Mouse (Mus musculus) embryonic facial prominence, embryonic 10.5 days (tissue): Measurements from ENCODE around the gene Col6a5. TPM values are rescaled to one million over a fixed set of nuclear protein-coding genes. Genes with fewer than 3 reads are reported as not detected.

Experiments used
- DNase-seq: peaks from one replicate; pipeline ENCODE4 v3.0.0-alpha.2; 2017; ENCODE audit warnings: low spot score
- H3K27ac ChIP-seq: fragments of 300-500 bp; sonication (generic); replicated peaks from 2 replicates; pipeline ENCODE4 v1.5.1; 2016; ENCODE audit warnings: mild to moderate bottlenecking
- H3K27me3 ChIP-seq: fragments of 300-500 bp; sonication (generic); replicated peaks from 2 replicates; pipeline ENCODE4 v1.6.1; 2016; ENCODE audit warnings: low read depth, mild to moderate bottlenecking; ENCODE audit not compliant: poor library complexity, severe bottlenecking
- H3K36me3 ChIP-seq: fragments of 300-500 bp; sonication (generic); replicated peaks from 2 replicates; pipeline ENCODE4 v1.6.1; 2016; ENCODE audit warnings: mild to moderate bottlenecking, moderate library complexity
- H3K4me1 ChIP-seq: fragments of 300-500 bp; sonication (generic); 2 replicates; pipeline ENCODE4 v1.6.1; 2016
- H3K4me3 ChIP-seq: fragments of 300-500 bp; sonication (generic); 2 replicates; pipeline ENCODE4 v1.5.1; 2016; ENCODE audit warnings: mild to moderate bottlenecking, moderate library complexity
- H3K9me3 ChIP-seq: fragments of 300-500 bp; sonication (generic); 2 replicates; pipeline ENCODE4 v1.6.1; 2016; ENCODE audit warnings: mild to moderate bottlenecking
- WGBS: fragments of 180-500 bp; shearing (Covaris S2); methylation state at CpG from one replicate; pipeline ENCODE4 v1.1.7; 2016; 5-methylcytosine and 5-hydroxymethylcytosine counted together
- polyA plus RNA-seq: library from polyadenylated mRNA; unstranded; fragments of >200 nt; fragmentation: Nextera tagmentation; extraction: Ambion mirVana; gene quantifications from 2 replicates; pipeline ENCODE4 v1.2.1, GENCODE M21; 2016

Gene Col6a5
- polyA plus RNA-seq, 1 experiment from 2014 or later: not detected

GRCm38 (mm10) chr9:105887521-105887920 lies 72.9 kb downstream of the Col6a5 start:
- H3K27me3 ChIP-seq: no peaks in the 10 kb centered on the region
- WGBS: 45% methylated on average over 2 of the region's 2 CpGs
- H3K4me3 ChIP-seq: no peak overlapping the region
- no peak for DNase-seq
- H3K9me3 ChIP-seq: no peaks in the 10 kb centered on the region
- no peaks in the 10 kb centered on the region for H3K4me1 ChIP-seq
- no peaks in the 10 kb centered on the region for H3K36me3 ChIP-seq
- no peak overlapping the region for H3K27ac ChIP-seq

GRCm38 (mm10) chr9:105884656-105885430 lies 75.6 kb downstream of the Col6a5 start:
- H3K9me3 ChIP-seq: no peaks in the 10 kb centered on the region
- no peaks in the 10 kb centered on the region for H3K27me3 ChIP-seq
- no peak overlapping the region for H3K4me3 ChIP-seq
- no peaks in the 10 kb centered on the region for H3K4me1 ChIP-seq
- no peak for DNase-seq
- WGBS: 86% methylated on average over 17 of the region's 17 CpGs
- no peaks in the 10 kb centered on the region for H3K36me3 ChIP-seq
- no peak overlapping the region for H3K27ac ChIP-seq

GRCm38 (mm10) chr9:105880743-105881142 lies 79.7 kb downstream of the Col6a5 start:
- Histone ChIP-seq H3K27me3 (no peaks in the 10 kb centered on the region), H3K4me3 (no peak overlapping the region), H3K4me1 (no peaks in the 10 kb centered on the region), H3K9me3 (no peaks in the 10 kb centered on the region), H3K36me3 (no peaks in the 10 kb centered on the region), H3K27ac (no peak overlapping the region)
- WGBS: 88% methylated on average over 4 of the region's 4 CpGs
- no peak for DNase-seq

DNA sequence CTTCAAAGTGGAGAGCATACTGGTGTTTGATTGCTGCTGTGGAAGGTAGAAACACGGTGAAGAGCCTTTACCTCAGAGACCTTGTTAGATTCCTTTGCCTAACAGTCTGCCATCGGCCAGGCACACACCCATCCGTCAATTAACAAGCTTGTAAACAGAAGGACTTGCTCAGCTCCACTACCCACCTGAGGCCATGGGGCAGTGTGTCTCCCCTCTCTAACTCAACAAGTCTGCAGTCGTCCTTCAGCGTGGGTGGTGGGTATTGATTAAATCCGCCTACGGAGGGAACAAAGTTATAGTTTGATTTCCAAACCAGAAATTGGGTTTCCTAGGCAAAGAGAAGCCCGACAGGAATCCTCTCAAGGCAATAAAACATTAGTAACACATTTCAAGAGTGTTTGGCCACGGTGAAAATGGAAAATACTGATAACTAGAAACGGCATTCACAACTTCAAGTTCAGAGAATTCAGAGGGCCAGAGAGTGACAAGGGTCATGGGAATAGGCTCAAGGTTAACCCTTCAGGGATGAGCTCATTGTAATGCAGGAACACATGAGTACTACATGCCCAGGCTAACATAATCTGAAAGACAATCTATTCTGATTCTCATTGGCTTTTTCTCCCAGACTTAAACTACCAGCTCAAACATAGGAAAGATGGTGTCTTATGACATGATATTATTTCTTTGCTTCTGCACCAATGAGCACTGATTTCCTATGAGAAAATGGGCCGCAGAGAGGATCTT lies 81.9 kb downstream of the Col6a5 start:
- no peaks in the 10 kb centered on the region for H3K9me3 ChIP-seq
- H3K36me3 ChIP-seq: no peaks in the 10 kb centered on the region
- no peaks in the 10 kb centered on the region for H3K4me1 ChIP-seq
- no peaks in the 10 kb centered on the region for H3K27me3 ChIP-seq
- no peak overlapping the region for H3K27ac ChIP-seq
- no peak overlapping the region for H3K4me3 ChIP-seq
- DNase-seq: no peak
- 76% methylated on average over 11 of the region's 11 CpGs for WGBS

DNA sequence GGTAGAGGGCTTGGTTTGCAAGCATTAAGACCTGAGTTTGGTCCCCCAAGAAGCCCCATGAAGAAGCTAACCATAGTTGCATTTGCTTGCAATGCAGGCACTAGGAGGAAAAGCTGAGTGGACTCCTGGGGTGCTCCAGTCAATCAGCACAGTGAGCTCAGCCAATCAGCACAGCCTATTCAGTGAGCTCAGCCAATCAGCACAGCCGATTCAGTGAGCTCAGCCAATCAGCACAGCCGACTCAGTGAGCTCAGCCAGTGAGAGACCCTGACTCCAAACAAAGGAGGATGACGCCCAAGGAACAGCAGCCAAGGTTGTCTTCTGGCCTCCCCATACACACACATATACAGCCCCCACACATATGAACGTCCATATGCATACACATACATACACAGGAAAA lies 84.3 kb downstream of the Col6a5 start:
- Histone ChIP-seq H3K36me3 (no peaks in the 10 kb centered on the region), H3K27ac (no peak overlapping the region), H3K27me3 (no peaks in the 10 kb centered on the region), H3K9me3 (no peaks in the 10 kb centered on the region), H3K4me3 (no peak overlapping the region), H3K4me1 (no peaks in the 10 kb centered on the region)
- 83% methylated on average over 4 of the region's 4 CpGs for WGBS
- DNase-seq: peak; percentile 15

GRCm38 (mm10) chr9:105871643-105872042 lies 88.8 kb downstream of the Col6a5 start:
- Histone ChIP-seq H3K36me3 (no peaks in the 10 kb centered on the region), H3K27ac (no peak overlapping the region), H3K4me3 (no peak overlapping the region), H3K27me3 (no peaks in the 10 kb centered on the region), H3K9me3 (no peaks in the 10 kb centered on the region), H3K4me1 (no peaks in the 10 kb centered on the region)
- no peak for DNase-seq
- WGBS: 83% methylated on average over 14 of the region's 14 CpGs

- H3K36me3 ChIP-seq: no peaks in the 10 kb centered on the region
- no peak overlapping the region for H3K27ac ChIP-seq
- no peak overlapping the region for H3K4me3 ChIP-seq
- DNase-seq: peak; percentile 67
- 18% methylated on average over 6 of the region's 6 CpGs for WGBS
- no peaks in the 10 kb centered on the region for H3K9me3 ChIP-seq
- H3K4me1 ChIP-seq: no peaks in the 10 kb centered on the region
- no peaks in the 10 kb centered on the region for H3K27me3 ChIP-seq
Observed at GRCm38 (mm10) chr9:105857773-105858172, 102.7 kb downstream of the Col6a5 start.

- Histone ChIP-seq H3K27ac (no peak overlapping the region), H3K4me1 (0 out of 2 replicates have a peak, but pooled peaks cover 4% of the 10 kb centered on the region), H3K4me3 (no peak overlapping the region), H3K36me3 (no peaks in the 10 kb centered on the region), H3K9me3 (no peaks in the 10 kb centered on the region), H3K27me3 (no peaks in the 10 kb centered on the region)
- DNase-seq: no peak
- WGBS: 91% methylated on average over 1 of the region's 1 CpGs
Observed at GRCm38 (mm10) chr9:105852778-105853065, 107.7 kb downstream of the Col6a5 start.

- Histone ChIP-seq H3K9me3 (no peaks in the 10 kb centered on the region), H3K36me3 (no peaks in the 10 kb centered on the region), H3K27me3 (no peaks in the 10 kb centered on the region), H3K27ac (no peak overlapping the region), H3K4me3 (no peak overlapping the region), H3K4me1 (0 out of 2 replicates have a peak, but pooled peaks cover 4% of the 10 kb centered on the region)
- DNase-seq: no peak
- 84% methylated on average over 14 of the region's 14 CpGs for WGBS
Observed at GRCm38 (mm10) chr9:105852015-105852777, 108.2 kb downstream of the Col6a5 start.

DNA sequence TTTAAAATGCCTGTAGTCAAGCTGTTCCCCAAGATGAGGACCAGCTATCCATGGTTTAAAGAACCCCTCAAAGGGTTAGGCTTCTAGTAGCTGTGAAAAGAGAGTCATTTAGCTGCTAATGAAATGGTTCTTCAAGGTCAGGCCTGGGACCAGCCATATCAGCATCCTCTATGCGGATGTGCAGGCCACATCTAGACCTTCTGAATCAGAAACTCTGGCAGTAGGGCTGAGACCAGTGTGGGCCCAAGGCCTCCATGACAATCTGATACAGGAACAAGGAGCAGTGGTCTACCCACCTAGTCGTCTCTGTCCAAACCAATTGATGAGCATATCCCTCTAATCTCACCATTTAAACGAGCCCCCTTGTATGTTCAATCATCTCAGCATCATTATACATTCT lies 109.4 kb downstream of the Col6a5 start:
- Histone ChIP-seq H3K36me3 (no peaks in the 10 kb centered on the region), H3K9me3 (no peaks in the 10 kb centered on the region), H3K27me3 (no peaks in the 10 kb centered on the region), H3K27ac (no peak overlapping the region), H3K4me3 (no peak overlapping the region), H3K4me1 (0 out of 2 replicates have a peak, but pooled peaks cover 4% of the 10 kb centered on the region)
- no peak for DNase-seq
- 82% methylated on average over 3 of the region's 3 CpGs for WGBS

GRCm38 (mm10) chr9:105848396-105848795 lies 112.0 kb downstream of the Col6a5 start:
- WGBS: 84% methylated on average over 4 of the region's 4 CpGs

DNA sequence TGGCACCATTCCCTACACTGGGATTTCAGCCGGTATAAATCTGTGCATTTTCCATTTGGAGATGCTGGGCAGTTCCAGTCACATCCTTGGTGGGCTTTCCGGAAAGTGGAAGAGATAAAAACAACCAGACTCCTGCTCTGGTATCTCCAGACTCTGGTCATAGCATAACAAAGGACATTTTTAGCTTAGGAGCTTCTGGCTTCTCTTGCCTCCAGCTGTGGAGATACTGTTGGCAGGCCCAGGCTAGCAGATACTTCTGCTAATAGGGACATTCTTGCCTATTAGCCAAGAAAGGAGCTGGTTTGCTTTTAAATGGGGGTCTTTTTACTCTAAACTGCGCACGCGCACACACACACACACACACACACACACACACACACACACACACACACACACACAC lies 113.2 kb downstream of the Col6a5 start:
- 93% methylated on average over 5 of the region's 5 CpGs for WGBS
- Histone ChIP-seq H3K4me1 (0 out of 2 replicates have a peak, but pooled peaks cover 4% of the 10 kb centered on the region), H3K27me3 (no peaks in the 10 kb centered on the region), H3K27ac (no peak overlapping the region), H3K36me3 (no peaks in the 10 kb centered on the region), H3K9me3 (no peaks in the 10 kb centered on the region), H3K4me3 (no peak overlapping the region)
- no peak for DNase-seq

More at GRCm38 (mm10) chr9:105848396-105848795, 112.0 kb downstream of the Col6a5 start:
- 0 out of 2 replicates have a peak, but pooled peaks cover 4% of the 10 kb centered on the region for H3K4me1 ChIP-seq
- H3K36me3 ChIP-seq: no peaks in the 10 kb centered on the region
- H3K27me3 ChIP-seq: no peaks in the 10 kb centered on the region
- DNase-seq: no peak
- H3K4me3 ChIP-seq: no peak overlapping the region
- H3K9me3 ChIP-seq: no peaks in the 10 kb centered on the region
- no peak overlapping the region for H3K27ac ChIP-seq
